Mouse (Mus musculus) C2C12 (cell line): ENCODE measurements at regions not wholly inside any gene's neighbourhood (a gene's known extent, or its start where the extent isn't known, plus 50 kb on each side); places are given as distances from the start of the nearest gene placed in this dataset.

Experiments used
- CTCF ChIP-seq: IDR thresholded peaks from one replicate; pipeline ENCODE4 v1.5.1; 2011; ENCODE audit not compliant: control insufficient read depth, insufficient read depth, insufficient read length
- MYOD1 ChIP-seq: IDR thresholded peaks from one replicate; pipeline ENCODE4 v1.6.1; 2011; ENCODE audit warnings: low read depth; ENCODE audit not compliant: control insufficient read depth, insufficient read length

DNA sequence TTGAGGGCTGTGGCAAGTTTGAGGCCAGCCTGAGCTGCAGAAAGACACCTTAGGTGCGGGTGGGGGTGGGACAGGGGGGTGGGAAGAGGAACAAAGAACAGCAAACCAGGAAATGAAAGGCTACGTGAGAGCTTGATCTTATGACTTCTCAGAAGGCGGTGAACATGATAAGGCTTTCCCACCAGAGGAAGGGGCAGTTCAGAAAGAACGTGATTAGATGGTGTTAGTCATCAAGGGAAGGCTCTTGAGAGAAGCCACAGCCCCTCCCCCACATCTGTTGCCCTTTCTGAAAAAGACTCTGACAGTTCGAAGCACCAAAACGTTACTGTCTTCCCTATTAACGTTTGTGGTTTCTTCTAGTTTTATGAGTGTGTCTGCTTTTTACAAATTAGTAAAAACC is 877.0 kb upstream of the Car8 start:
- TF ChIP-seq CTCF (no peak), MYOD1 (peak; percentile 33)
